Mouse (Mus musculus) activated CD4-positive, CD25-positive, alpha-beta regulatory T cell, adult 4 months (primary cell): ENCODE data around the gene Angpt4. TPM values are rescaled to one million over a fixed set of nuclear protein-coding genes. Genes with fewer than 3 reads are reported as not detected.

Source experiments
- ATAC-seq: one replicate; pipeline ENCODE4 v1.8.0; 2017
- polyA plus RNA-seq, 2 experiments: library from polyadenylated mRNA; unstranded; fragments of 100-300 nt; shearing (Covaris generic); gene quantifications; one replicate each; pipeline ENCODE4 v1.2.1; 2017

Angpt4 gene
- polyA plus RNA-seq, 2 experiments from 2014 or later, result not detected

DNA sequence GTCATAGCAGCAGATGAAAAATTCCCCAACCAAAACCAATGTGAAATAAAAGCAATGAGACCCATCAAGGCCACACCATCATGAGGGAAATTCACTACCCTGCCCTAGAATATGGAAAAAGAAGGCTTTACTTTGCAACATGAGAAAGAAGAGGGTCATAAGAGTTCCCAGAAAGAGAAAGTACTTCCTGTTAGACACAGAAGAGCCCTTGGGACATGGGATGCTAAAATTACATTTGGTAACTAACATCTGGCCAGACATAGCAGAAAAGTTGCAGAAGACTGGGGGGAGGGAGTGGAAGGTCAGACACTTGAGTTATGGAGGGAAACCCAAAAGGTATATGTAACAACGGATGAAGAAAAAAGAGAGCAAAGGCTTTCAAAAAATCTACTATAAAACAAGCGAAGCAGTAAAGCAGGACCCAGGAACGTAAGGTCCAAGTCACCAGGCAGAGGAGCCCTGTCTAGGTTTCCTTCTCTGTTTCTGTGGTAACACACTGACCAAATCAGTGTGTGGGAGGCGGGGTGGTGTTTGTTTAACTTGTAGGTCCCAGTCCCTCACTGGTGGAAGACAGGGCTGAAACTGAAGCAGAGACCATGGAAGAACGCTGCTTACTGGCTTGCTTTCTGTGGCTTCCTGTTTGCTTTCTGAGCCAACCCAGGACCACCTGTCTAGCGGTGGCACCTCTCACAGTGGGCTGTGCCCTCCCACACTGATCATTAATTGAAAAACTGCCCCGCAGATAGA is 74.6 kb downstream of the Angpt4 start:
- no peak for ATAC-seq

DNA sequence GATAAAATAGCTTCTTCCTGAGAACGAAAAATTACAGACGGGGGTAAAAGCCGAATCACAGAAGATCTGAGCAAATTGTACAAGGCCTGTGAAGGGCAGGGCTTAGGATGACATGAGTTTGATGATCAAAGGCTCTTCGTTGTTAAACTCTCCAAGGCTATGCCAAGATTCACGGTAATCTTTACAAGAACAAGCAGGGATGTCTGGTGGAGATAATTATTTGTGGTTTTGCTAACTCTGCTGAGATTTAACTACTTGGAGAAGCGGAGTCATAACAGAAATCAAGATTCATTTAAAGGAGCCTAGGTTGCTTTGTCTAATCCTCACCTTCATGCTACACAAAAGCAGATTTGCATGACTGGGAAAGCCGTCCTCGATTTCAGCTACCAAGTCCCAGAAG is 75.9 kb downstream of the Angpt4 start:
- ATAC-seq, result no peak

DNA sequence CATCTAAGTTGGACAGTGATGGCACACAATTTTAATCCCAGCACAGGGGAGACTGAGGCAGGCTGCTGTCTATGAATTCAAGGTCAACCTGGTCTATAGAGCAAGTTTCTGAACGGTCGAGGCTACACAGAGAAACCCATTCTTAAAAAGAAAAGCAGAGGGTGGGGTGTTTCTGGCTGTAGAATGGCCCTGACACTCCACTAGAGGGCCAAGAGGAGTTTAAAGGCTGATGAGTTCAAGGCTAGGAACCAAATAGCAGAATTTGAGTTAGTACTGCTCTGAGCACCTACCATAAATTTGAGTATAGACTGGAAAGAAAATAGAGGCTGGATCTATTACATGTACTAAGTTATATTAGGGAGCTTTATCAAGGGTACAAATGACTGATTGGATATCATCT is 78.0 kb downstream of the Angpt4 start:
- no peak for ATAC-seq

DNA sequence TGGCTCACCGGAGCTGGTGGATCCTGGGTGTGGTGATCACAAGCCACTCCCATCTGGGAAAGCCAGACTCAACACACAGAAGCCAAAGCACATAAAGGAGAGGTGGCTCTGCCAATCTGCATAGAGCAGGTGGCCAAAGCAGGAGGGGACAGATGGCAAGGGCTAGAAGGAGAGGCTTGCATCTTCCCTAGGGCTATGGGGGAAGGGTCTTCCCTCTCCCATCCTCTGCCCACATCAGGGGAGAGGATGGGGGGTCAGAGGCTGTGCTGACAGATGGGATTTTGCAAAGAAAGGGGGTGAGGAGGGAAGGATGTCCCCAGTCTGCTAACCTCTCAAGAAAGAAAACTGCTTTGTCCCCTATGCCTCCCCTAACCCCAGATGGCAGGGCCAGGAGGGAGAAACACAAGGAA is 80.0 kb downstream of the Angpt4 start:
- no peak for ATAC-seq

DNA sequence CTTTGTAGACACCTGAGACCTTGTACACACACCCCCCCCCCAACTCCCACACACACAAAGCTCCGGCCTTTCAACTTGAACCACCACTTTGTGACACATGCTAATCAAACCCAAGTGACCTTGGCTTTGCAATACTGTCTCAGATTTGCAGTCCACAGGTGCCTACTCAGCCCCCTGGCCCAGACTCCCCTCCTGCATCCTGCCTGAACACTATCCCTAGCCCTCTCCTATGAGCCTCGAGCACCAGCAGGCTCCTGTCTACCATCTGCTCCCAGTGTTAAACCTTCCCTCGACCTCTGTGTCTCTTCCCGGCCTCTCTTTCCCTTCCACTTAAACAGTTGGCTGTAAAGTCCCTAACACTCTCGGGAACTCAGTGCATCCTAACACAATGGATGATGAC is 80.4 kb downstream of the Angpt4 start:
- no peak for ATAC-seq

DNA sequence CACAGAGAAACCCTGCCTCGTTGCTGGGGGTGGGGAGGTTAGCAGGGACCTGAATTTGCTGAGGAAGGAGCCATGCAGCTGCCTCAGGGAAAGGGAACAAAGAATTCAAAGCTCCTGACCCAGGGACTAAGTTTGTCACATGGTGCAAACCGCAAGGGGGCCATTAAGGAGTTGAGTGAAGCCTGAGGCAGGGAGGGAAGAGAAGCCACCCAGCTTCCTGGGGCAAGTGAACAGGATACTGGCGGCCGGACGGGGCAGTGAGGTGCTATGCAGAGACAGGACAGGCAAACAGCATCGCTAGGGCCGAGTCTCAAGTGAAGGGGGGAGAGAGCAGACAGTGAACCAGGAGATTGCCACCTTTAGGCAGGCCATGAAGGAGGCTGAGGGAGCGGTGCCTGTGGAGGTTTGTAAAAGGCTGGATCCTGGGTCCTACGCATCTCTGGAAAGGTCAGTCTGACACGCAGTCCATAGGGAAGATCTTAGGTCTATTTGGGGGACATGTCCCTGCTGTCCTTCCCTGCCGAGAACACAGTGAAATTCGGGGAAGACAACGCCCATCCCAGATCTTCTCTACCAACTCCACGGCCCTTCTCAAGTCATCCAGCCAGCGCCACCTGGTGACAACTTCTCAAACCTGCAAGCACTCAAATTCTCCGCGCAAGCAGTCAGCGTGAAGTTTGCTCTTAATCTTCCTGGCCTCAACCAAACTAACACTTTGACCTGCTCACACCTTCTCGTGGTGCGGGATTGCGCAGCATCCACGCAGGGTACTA is 83.5 kb downstream of the Angpt4 start:
- ATAC-seq, result peak; percentile 51

Other genes starting within 250 kb of the Angpt4 start
- gene Rad21l, start 242.7 kb upstream of the Angpt4 start, polyA plus RNA-seq, result not detected
- gene Tmem74b, start 209.2 kb upstream of the Angpt4 start, polyA plus RNA-seq, result not detected
- 10 to 100 TPM; 66.8 to 71.8 TPM for gene Psmf1, start 167.0 kb upstream of the Angpt4 start, polyA plus RNA-seq
- gene Rspo4, start 68.3 kb upstream of the Angpt4 start, polyA plus RNA-seq, result not detected
- gene Fam110a, start 69.0 kb downstream of the Angpt4 start, polyA plus RNA-seq, result 10 to 100 TPM; 15.2 to 27.5 TPM
- 1 to 10 TPM; 7.3 to 8.4 TPM for gene Slc52a3, start 85.3 kb downstream of the Angpt4 start, polyA plus RNA-seq
- gene Scrt2, start 170.3 kb downstream of the Angpt4 start, polyA plus RNA-seq, result not detected
- 1 to 10 TPM in 1 of 2 experiments, under 1 TPM in 1; 0.92 to 1.5 TPM for gene Srxn1, start 194.3 kb downstream of the Angpt4 start, polyA plus RNA-seq
- not detected for gene Tcf15, start 232.4 kb downstream of the Angpt4 start, polyA plus RNA-seq